Mouse (Mus musculus): ENCODE measurements around the gene Wdr6.

The Wdr6 gene

DNA sequence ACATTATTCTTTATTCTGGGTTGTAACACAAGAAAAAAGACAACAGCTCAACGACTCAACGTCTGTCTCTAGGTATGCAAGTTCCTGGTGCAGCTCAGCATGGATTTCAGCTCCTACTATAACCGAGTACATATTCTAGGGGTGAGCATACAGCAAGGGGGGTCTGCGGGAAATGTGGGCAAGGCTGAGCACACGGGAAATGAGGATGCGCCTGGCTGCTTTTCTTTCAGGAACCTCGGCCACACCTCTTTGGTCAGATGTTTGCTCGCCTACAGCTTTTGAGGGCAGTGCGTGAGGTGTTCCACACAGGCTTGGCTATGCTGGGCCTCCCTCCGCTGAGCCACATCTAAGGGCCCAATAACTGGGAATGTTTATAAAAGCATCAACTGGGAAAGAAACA, 6.2 kb downstream of the Wdr6 start:
- no peak for DNase-seq

- no peak for DNase-seq
Observed at GRCm38 (mm10) chr9:108571401-108571973, 7.1 kb downstream of the Wdr6 start.

DNA sequence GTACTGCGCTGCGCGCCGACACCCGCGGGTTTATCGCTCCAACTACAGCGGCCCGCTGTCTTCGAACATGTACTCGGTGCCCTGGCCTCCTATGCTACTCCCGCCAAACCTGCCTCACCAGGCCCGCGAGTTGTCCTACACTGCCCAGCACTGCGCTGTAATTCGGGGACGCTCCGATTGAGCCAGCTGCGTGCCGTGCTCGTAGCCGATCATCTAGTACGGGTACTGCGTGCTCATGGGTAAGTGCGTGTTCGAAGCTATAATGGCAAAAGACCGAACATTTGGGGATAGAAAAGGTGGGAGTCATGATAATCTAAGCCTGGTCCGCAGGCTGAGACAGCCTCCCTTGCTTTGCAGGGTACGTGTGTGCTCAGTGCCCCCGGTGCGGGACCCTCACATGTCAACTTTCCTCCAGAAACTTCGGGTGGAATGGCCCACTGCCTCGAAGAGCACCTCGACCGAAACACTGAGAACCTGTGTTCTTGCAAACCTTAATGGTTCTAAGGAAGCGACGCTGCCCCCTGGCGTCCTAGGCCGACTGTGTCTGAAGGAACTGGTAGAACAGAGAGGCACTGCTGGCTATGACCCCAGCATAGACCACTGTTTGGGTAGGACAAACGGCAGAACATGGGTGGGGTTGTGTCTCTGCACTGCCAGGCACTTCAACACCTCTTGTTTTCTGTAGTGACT, 8.2 kb downstream of the Wdr6 start:
- peak; percentile 68 to 88 for DNase-seq

GRCm38 (mm10) chr9:108569381-108570206, 8.9 kb downstream of the Wdr6 start, which contains the start of gene Dalrd3:
Gene Dalrd3 (plus strand): TSS chr9:108569886.
- peak; percentile 95 to 96 for DNase-seq

- DNase-seq: no peak
Observed at GRCm38 (mm10) chr9:108568511-108568921, 10.0 kb downstream of the Wdr6 start.

DNA sequence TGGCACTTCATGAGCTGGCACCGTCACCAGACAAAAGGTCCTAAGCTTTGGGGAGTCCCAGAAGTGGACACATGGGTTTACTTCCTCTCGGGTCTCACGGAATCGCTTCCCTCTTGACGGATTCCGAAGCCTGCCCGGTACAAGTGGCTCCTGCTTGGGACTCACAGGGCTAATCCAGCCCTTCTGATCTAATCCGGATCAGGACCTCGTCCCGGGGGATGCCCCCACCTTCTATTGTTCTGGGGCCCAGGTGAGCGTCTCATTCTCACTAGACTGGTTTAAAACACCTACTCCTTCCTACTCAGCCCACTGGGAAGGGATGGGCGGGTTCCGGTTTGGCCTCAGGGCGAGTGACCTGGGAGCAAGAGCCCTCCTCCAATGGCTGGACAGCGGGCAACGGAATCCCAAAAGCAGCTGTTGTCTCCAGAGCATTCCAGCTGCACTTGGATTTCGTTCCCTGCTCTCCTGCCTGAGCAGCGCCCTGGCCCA, 10.6 kb downstream of the Wdr6 start:
- DNase-seq: peak in 1 of 2 experiments; percentile 37

DNA sequence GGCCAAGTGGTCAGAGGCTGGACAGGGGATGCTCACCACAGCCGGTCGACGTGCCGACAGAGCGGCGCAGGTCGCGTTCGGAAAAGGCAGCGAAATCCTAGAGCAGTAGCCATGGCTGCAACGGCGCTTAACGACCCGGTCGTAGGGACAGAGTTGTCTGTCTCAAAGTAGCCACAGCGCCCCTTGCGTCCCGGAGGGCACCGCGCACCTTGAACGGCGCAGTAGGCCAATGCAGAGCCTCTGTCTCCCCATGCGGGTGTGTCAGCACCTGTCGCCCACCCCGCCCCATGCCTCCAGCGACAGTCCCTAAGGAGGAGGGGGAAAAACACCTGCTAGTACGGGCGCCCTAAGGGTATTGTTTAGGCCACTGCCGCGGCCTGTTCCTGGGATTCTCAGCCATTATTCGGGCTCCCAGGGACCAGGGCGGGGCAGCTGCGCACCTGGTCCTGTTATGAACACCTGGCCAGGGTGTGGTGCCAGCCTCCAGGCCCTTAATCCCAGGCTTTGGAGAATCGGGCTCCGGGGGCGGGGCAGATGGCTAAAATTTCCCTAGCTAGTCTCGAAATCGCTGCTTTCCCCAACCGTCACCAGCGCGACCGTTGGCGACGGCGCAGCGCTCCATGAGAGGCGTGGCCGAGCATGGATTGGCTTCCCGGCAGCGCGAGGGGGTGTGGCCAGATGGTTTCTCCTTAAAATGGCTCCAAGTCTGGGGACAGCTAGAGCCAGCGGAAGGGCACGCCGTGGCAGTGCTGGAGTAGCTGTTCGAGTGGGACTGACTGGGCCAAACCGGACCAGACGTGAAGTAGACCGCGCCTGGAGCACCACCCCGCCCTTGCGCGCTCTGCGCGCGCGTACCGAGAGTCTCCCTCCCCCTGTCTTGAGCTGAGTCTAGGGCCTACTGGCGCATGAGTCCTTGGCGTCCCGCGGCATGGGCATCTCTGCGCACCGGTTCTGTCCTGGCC, 11.4 kb downstream of the Wdr6 start, which contains the start of gene Ndufaf3:
Gene Ndufaf3 (minus strand): TSS at position 620 of the 962 bp plus-strand sequence.
- peak; percentile 96 to 97 for DNase-seq

GRCm38 (mm10) chr9:108565881-108566814, 12.4 kb downstream of the Wdr6 start:
- DNase-seq: no peak

DNA sequence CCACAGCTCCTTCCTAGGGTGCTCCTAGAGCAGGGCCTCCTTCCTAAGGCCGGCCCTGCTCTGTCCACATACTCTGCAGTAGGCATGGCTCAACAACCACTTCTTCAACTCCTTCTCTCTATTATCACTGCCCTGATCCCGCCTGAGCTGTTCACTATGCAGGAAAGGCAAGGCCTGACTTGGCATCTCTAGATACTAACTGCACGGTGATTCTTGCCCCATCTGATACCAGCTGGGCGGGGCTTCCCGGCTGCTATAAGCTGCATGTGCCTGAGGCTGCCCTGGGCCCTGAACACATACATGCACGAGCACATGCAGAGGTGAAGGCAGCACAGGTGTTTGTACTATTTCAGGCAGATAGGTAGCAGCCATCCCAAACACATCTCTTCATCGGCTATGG, 14.4 kb downstream of the Wdr6 start:
- DNase-seq: no peak

GRCm38 (mm10) chr9:108563671-108564070, 14.9 kb downstream of the Wdr6 start:
- no peak for DNase-seq

GRCm38 (mm10) chr9:108560227-108560841, 18.2 kb downstream of the Wdr6 start, which contains the start of gene Impdh2:
Gene Impdh2 (plus strand): TSS chr9:108560286.
- peak; percentile 95 to 96 for DNase-seq

DNA sequence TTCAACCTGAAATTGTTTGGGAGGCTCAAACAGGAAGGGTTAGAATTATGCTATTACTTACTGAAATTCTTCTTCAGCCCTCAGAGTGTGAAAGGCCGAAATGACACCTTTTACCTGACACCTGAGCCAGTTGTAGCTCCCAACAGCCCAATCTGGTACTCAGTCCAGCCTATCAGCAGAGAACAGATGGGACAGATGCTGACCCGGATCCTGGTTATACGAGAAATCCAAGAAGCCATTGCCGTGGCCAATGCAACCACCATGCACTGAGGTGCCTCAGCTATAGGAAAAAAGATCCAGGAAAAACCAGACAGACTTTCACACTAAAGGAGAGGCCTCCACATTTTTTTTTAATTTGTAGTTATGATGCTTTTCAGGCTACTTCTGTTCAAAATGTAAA, 19.4 kb downstream of the Wdr6 start:
- no peak for DNase-seq

GRCm38 (mm10) chr9:108546875-108547274, 31.7 kb downstream of the Wdr6 start:
- DNase-seq: no peak

DNA sequence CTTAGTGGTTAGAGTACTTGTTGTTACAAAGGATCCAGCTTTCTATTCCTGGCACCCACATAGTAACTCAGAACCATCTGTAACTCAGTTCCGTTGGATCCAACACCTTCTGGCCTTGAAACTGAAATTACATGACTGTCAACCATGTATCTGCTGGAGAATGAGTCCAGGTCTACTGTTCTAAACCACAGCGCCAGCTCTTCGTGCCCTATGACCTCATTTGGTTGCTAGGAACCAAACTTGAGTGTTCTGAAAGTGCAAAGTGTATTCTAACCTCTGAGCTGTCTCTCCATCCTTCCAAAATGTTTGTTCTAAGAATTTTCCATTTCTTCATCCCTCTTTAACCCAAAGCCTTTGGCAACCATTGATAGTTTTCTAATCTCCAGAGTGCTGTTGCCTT, 32.6 kb downstream of the Wdr6 start:
- no peak for DNase-seq

DNA sequence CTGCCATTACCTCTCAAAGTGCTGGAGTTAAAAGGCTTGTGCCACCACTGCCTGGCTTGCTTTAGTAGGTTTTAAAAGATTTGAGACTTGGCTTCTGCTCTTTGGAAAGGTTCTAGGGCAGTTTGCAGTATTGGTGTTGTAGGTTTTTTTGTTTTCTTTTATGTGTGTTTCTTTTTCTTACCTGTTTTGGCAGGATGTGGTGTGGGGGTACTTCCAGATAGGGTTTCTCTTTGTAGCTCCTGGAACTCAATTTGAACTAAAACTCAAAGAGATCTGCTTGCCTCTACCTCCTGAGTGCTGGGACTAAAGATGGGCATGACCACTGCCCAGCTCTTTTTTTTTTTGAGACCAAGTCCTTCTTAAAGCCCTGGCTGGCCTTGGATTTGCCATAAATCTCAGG, 37.7 kb downstream of the Wdr6 start:
- no peak for DNase-seq

DNA sequence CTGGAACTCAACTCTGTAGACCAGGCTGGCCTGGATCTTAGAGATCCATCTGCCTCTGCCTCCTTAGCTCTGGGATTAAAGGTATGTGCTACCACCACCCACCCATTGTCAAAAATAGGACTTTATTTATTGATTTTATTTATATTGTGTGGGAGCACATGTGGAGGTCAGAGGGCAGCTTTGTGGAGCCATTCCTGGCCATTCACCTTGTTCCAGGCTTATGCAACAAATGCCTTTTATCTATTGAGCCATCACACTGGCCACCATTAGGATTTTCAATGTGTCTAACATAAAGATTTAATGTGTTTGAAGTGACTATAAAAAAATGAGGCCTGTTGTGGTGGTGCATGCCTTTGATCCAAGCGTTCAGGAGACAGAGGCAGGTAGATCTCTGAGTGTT, 47.0 kb downstream of the Wdr6 start:
- no peak for DNase-seq

DNA sequence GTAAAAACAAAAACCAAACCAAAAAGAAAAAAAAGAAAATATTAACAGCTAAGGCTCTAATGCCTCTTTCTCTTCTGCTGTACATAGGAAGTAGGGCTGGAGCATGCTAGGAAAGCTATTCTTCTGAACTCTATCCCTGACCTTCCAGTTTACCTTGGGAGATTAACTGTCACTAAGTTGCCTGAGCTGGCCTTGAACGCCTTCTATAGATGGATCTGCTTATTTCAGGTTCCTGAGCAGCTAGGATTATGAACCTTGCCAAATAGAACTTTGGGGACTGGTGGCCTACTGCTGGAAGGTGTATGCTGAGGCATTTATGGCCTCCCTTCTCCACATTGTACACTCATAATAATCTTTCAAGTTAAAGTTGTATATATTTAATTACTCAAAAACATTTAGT, 47.6 kb downstream of the Wdr6 start:
- DNase-seq: no peak

DNA sequence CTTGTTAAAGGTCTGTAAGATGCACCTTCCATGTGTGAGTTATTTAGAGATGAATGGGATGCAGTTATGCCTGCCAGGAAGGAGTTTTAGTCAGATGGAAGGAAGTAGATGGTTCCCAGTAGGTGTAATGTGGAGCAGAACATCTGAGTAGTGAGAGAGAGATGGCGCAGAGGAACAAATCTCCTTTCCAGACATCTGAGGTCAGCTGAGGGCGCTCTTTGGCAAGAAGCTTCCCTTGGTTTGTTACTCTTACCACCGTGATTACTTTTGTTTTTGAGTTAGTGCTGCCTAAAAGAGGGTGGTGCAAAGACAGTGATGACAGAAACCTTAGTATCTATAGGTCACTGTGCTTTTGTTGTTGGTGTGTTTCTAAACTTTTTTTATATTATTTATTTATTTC, 53.1 kb downstream of the Wdr6 start:
- DNase-seq: no peak

DNA sequence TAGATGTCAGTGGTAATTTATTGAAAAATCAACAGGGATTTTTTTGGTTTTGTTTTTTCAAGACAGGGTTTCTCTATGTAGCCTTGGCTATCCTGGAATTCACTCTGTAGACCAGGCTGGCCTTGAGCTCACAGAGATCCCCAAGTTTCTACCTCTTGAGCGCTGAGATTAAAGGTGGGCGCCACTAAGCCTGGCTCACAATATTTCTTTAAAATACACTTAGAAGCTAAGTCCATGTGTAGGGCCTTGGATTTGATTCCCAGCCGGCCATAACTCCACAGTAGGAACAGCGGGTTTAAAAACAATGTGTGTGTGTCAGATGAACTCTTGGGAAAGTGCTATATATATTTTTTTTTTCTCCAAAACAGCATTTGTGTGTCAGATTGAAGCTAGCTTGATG, 55.2 kb downstream of the Wdr6 start:
- DNase-seq: no peak

Measured in kidney, adult 8-10 months (tissue).